Mouse (Mus musculus): ENCODE measurements around the gene Appl2. TPM values are rescaled to one million over a fixed set of nuclear protein-coding genes. Genes with fewer than 3 reads are reported as not detected.

Gene Appl2
- total and polyA plus RNA-seq, 3 experiments, result 0.15 to 0.99 TPM; not detected in 1

- no peak for DNase-seq (ENCODE audit: low read depth, low spot score)
- H3K79me2 ChIP-seq (ENCODE audit: control insufficient read depth, insufficient read depth, low read length, poor library complexity), result no peaks in the 10 kb centered on the region
- no peak overlapping the region for H3K9ac ChIP-seq (ENCODE audit: control insufficient read depth, low read depth, low read length, poor library complexity, severe bottlenecking)
- TF ChIP-seq MAX (IDR thresholded peaks at IDR 0.05; ENCODE audit: low read length) (no peak), CHD1 (IDR thresholded peaks at IDR 0.05; ENCODE audit: low read depth, low read length) (no peak), NRF1 (IDR thresholded peaks at IDR 0.05; ENCODE audit: insufficient read depth, low read depth, low read length, poor library complexity, severe bottlenecking) (no peak)
- no peaks in the 10 kb centered on the region for H3K27me3 ChIP-seq (ENCODE audit: control insufficient read depth in 1 of 2, insufficient read depth in 2 of 2, low read length in 2 of 2)
- H3K4me3 ChIP-seq (ENCODE audit: control insufficient read depth in 1 of 2, insufficient read depth in 1 of 2, low read depth in 2 of 2, low read length in 2 of 2), result no peak overlapping the region
- no peak overlapping the region for H3K27ac ChIP-seq (ENCODE audit: control insufficient read depth, low read depth, low read length)
- H3K9me3 ChIP-seq (replicated peaks; ENCODE audit: insufficient read depth, low read length), result no peaks in the 10 kb centered on the region
- no peaks in the 10 kb centered on the region for H3K4me1 ChIP-seq (ENCODE audit: control insufficient read depth in 1 of 2, insufficient read depth in 2 of 2, low read length in 2 of 2)
- no peaks in the 10 kb centered on the region for H3K36me3 ChIP-seq (ENCODE audit: control insufficient read depth in 1 of 2, insufficient read depth in 2 of 2, low read length in 2 of 2)
Observed at GRCm38 (mm10) chr10:83608596-83608995, 39.9 kb downstream of the Appl2 start.

GRCm38 (mm10) chr10:83607111-83607510 is 41.4 kb downstream of the Appl2 start:
- no peak overlapping the region for H3K4me3 ChIP-seq (ENCODE audit: control insufficient read depth in 1 of 2, insufficient read depth in 1 of 2, low read depth in 2 of 2, low read length in 2 of 2)
- no peak overlapping the region for H3K27ac ChIP-seq (ENCODE audit: control insufficient read depth, low read depth, low read length)
- no peak for TF ChIP-seq KAT2A (conservative IDR thresholded peaks at IDR 0.05; ENCODE audit: low read depth, low read length)
- TF ChIP-seq RAD21 (IDR thresholded peaks at IDR 0.05; ENCODE audit: low read depth, low read length), result no peak
- no peak for TF ChIP-seq EP300 (IDR thresholded peaks at IDR 0.05; ENCODE audit: low read depth in 1 of 2, low read length in 2 of 2)
- TF ChIP-seq POLR2AphosphoS2 (IDR thresholded peaks at IDR 0.05; ENCODE audit: low read length), result no peak
- no peak for TF ChIP-seq ZKSCAN1 (IDR thresholded peaks at IDR 0.05; ENCODE audit: low read depth, low read length)
- no peak for TF ChIP-seq SMC3 (IDR thresholded peaks at IDR 0.05; ENCODE audit: low read depth, low read length)
- TF ChIP-seq UBTF (IDR thresholded peaks at IDR 0.05; ENCODE audit: borderline replicate concordance, insufficient read depth, low read depth, low read length), result no peak
- TF ChIP-seq E2F4 (IDR thresholded peaks at IDR 0.05; ENCODE audit: borderline replicate concordance, low read depth, low read length), result no peak
- no peak for TF ChIP-seq ZC3H11A (IDR thresholded peaks at IDR 0.05; ENCODE audit: low read depth, low read length)
- TF ChIP-seq BHLHE40 (IDR thresholded peaks at IDR 0.05; ENCODE audit: borderline replicate concordance, low read depth, low read length), result no peak
- TF ChIP-seq ZNF384 (IDR thresholded peaks at IDR 0.05; ENCODE audit: low read depth, low read length), result no peak
- no peak for TF ChIP-seq POLR2AphosphoS5 (IDR thresholded peaks at IDR 0.05; ENCODE audit: borderline replicate concordance, low read depth, low read length)
- TF ChIP-seq GATA1 (IDR thresholded peaks at IDR 0.05; ENCODE audit: low read depth, low read length), result no peak
- TF ChIP-seq TBP (IDR thresholded peaks at IDR 0.05; ENCODE audit: low read depth, low read length), result no peak
- no peak for TF ChIP-seq MEF2A (IDR thresholded peaks at IDR 0.05; ENCODE audit: extremely low read depth, insufficient replicate concordance, low read depth, low read length, poor library complexity, severe bottlenecking)
- no peak for TF ChIP-seq TAL1 (IDR thresholded peaks at IDR 0.05; ENCODE audit: low read length)
- no peak for TF ChIP-seq MAZ (IDR thresholded peaks at IDR 0.05; ENCODE audit: low read depth, low read length)
- no peak for TF ChIP-seq MAX (IDR thresholded peaks at IDR 0.05; ENCODE audit: low read length)
- no peak for TF ChIP-seq USF2 (IDR thresholded peaks at IDR 0.05; ENCODE audit: borderline replicate concordance in 1 of 2, insufficient read depth in 1 of 2, low read depth in 1 of 2, low read length in 2 of 2)
- H3K9me3 ChIP-seq (replicated peaks; ENCODE audit: insufficient read depth, low read length), result no peaks in the 10 kb centered on the region
- no peak overlapping the region for H3K9ac ChIP-seq (ENCODE audit: control insufficient read depth, low read depth, low read length, poor library complexity, severe bottlenecking)
- no peak for DNase-seq (ENCODE audit: low read depth, low spot score)
- no peaks in the 10 kb centered on the region for H3K27me3 ChIP-seq (ENCODE audit: control insufficient read depth in 1 of 2, insufficient read depth in 2 of 2, low read length in 2 of 2)
- H3K36me3 ChIP-seq (ENCODE audit: control insufficient read depth in 1 of 2, insufficient read depth in 2 of 2, low read length in 2 of 2), result no peaks in the 10 kb centered on the region
- no peaks in the 10 kb centered on the region for H3K4me1 ChIP-seq (ENCODE audit: control insufficient read depth in 1 of 2, insufficient read depth in 2 of 2, low read length in 2 of 2)
- no peaks in the 10 kb centered on the region for H3K79me2 ChIP-seq (ENCODE audit: control insufficient read depth, insufficient read depth, low read length, poor library complexity)
